Mouse (Mus musculus) heart, embryonic 14.5 days (tissue): Measurements from ENCODE around the gene Rasgef1b. TPM values are rescaled to one million over a fixed set of nuclear protein-coding genes. Genes with fewer than 3 reads are reported as not detected.

Source experiments
- ATAC-seq: fragments of 200-750 bp; cut with Nextera tagmentation; 2 replicates; pipeline ENCODE4 v1.8.0; 2017; ENCODE audit warnings: low read depth, moderate TSS enrichment; ENCODE audit not compliant: insufficient number of reproducible peaks, insufficient read depth, low FRiP score
- H3K27ac ChIP-seq, 2 experiments: fragments of 200-500 bp in 1 of 2; fragments of 300-500 bp in 1 of 2; sonication (generic) in 1 of 2; replicated peaks in 1 of 2; 2 replicates each; pipeline ENCODE4 v1.5.1; 2012 to 2014; ENCODE audit warnings: low read depth in 2 of 2, low read length in 2 of 2, control low read depth in 1 of 2, mild to moderate bottlenecking in 1 of 2, mixed read lengths in 1 of 2; ENCODE audit not compliant: control insufficient read depth in 1 of 2, insufficient read depth in 1 of 2
- H3K27me3 ChIP-seq: fragments of 300-500 bp; sonication (generic); 2 replicates; pipeline ENCODE4 v1.6.1; 2014; ENCODE audit warnings: mild to moderate bottlenecking, low read length, control low read depth; ENCODE audit not compliant: control insufficient read depth, insufficient read depth
- H3K36me3 ChIP-seq: fragments of 300-500 bp; sonication (generic); 2 replicates; pipeline ENCODE4 v1.6.1; 2014; ENCODE audit warnings: mild to moderate bottlenecking, control low read depth, low read length, mixed read lengths; ENCODE audit not compliant: control insufficient read depth, insufficient read depth
- H3K4me1 ChIP-seq, 2 experiments: fragments of 200-500 bp in 1 of 2; fragments of 300-500 bp in 1 of 2; sonication (generic) in 1 of 2; 2 replicates each; pipeline ENCODE4 v1.6.1; 2012 to 2014; ENCODE audit warnings: low read length in 2 of 2, control low read depth in 1 of 2, mixed read lengths in 1 of 2; ENCODE audit not compliant: control insufficient read depth in 2 of 2, insufficient read depth in 2 of 2
- H3K4me2 ChIP-seq: fragments of 300-500 bp; sonication (generic); 2 replicates; pipeline ENCODE4 v1.6.1; 2014; ENCODE audit warnings: mild to moderate bottlenecking, low read length
- H3K4me3 ChIP-seq, 2 experiments: fragments of 200-500 bp in 1 of 2; fragments of 300-500 bp in 1 of 2; sonication (generic) in 1 of 2; 2 replicates each; pipeline ENCODE4 v1.5.1; 2012 to 2014; ENCODE audit warnings: low read length in 2 of 2, mild to moderate bottlenecking in 2 of 2, control low read depth in 1 of 2, low read depth in 1 of 2, moderate library complexity in 1 of 2; ENCODE audit not compliant: control insufficient read depth in 1 of 2, insufficient read depth in 1 of 2
- H3K9ac ChIP-seq: fragments of 300-500 bp; sonication (generic); 2 replicates; pipeline ENCODE4 v1.6.1; 2014; ENCODE audit warnings: mild to moderate bottlenecking, low read length
- H3K9me3 ChIP-seq: fragments of 300-500 bp; sonication (generic); 2 replicates; pipeline ENCODE4 v1.6.1; 2016; ENCODE audit warnings: low read length, control low read depth; ENCODE audit not compliant: control insufficient read depth
- whole genome bisulfite sequencing: fragments of 180-500 bp; shearing (Covaris S2); extraction: QIAGEN DNeasy Blood & Tissue Kit; methylation state at CpG from one replicate; pipeline ENCODE4 v1.1.7; 2014; 5-methylcytosine and 5-hydroxymethylcytosine counted together
- polyA plus RNA-seq: library from polyadenylated mRNA; unstranded; fragments of >200 nt; fragmentation: Nextera tagmentation; extraction: Ambion mirVana; gene quantifications from 2 replicates; pipeline ENCODE4 v1.2.1, GENCODE M21; 2014

Gene Rasgef1b
- polyA plus RNA-seq, 1 experiment from 2014 or later = 45.9 TPM

- WGBS = 89% methylated on average over 6 of the region's 6 CpGs
- ATAC-seq = no peak
- H3K9ac ChIP-seq = no peak overlapping the region
- H3K4me1 ChIP-seq = peaks cover 3 to 5% of the 10 kb centered on the region in 2 experiments
- no peaks in the 10 kb centered on the region for H3K27me3 ChIP-seq
- no peak overlapping the region for H3K4me2 ChIP-seq
- no peaks in the 10 kb centered on the region for H3K9me3 ChIP-seq
- no peaks in the 10 kb centered on the region for H3K36me3 ChIP-seq
- no peak overlapping the region for H3K27ac ChIP-seq
- H3K4me3 ChIP-seq = no peak overlapping the region
Observed at GRCm38 (mm10) chr5:99286575-99286974, 442.3 kb downstream of the Rasgef1b start.

GRCm38 (mm10) chr5:99286024-99286423, 442.8 kb downstream of the Rasgef1b start:
- Histone ChIP-seq H3K4me2 (no peak overlapping the region), H3K27ac (no peak overlapping the region), H3K4me3 (no peak overlapping the region), H3K9me3 (no peaks in the 10 kb centered on the region), H3K27me3 (no peaks in the 10 kb centered on the region), H3K4me1 (no peaks in the 10 kb centered on the region), H3K36me3 (no peaks in the 10 kb centered on the region), H3K9ac (no peak overlapping the region)
- no peak for ATAC-seq
- 89% methylated on average over 6 of the region's 6 CpGs for WGBS

- H3K9ac ChIP-seq = no peak overlapping the region
- ATAC-seq = no peak
- no peaks in the 10 kb centered on the region for H3K9me3 ChIP-seq
- H3K27me3 ChIP-seq = no peaks in the 10 kb centered on the region
- no peak overlapping the region for H3K4me2 ChIP-seq
- H3K27ac ChIP-seq = no peak overlapping the region
- no peaks in the 10 kb centered on the region for H3K36me3 ChIP-seq
- no peaks in the 10 kb centered on the region for H3K4me1 ChIP-seq
- 84% methylated on average over 7 of the region's 7 CpGs for WGBS
- H3K4me3 ChIP-seq = no peak overlapping the region
Observed at GRCm38 (mm10) chr5:99284369-99284768, 444.5 kb downstream of the Rasgef1b start.

GRCm38 (mm10) chr5:99283636-99284035, 445.2 kb downstream of the Rasgef1b start:
- no peak overlapping the region for H3K4me2 ChIP-seq
- no peak for ATAC-seq
- 74% methylated on average over 3 of the region's 3 CpGs for WGBS
- no peaks in the 10 kb centered on the region for H3K4me1 ChIP-seq
- no peaks in the 10 kb centered on the region for H3K27me3 ChIP-seq
- no peaks in the 10 kb centered on the region for H3K36me3 ChIP-seq
- no peak overlapping the region for H3K9ac ChIP-seq
- H3K27ac ChIP-seq = no peak overlapping the region
- no peaks in the 10 kb centered on the region for H3K9me3 ChIP-seq
- H3K4me3 ChIP-seq = no peak overlapping the region

- Histone ChIP-seq H3K27me3 (no peaks in the 10 kb centered on the region), H3K4me2 (no peak overlapping the region), H3K36me3 (no peaks in the 10 kb centered on the region), H3K9me3 (no peaks in the 10 kb centered on the region), H3K9ac (no peak overlapping the region), H3K4me3 (no peak overlapping the region), H3K4me1 (no peaks in the 10 kb centered on the region), H3K27ac (no peak overlapping the region)
- WGBS = 83% methylated on average over 5 of the region's 5 CpGs
- no peak for ATAC-seq
Observed at GRCm38 (mm10) chr5:99280536-99280935, 448.3 kb downstream of the Rasgef1b start.

GRCm38 (mm10) chr5:99279016-99279757, 449.7 kb downstream of the Rasgef1b start:
- H3K4me1 ChIP-seq = peaks cover 2 to 4% of the 10 kb centered on the region in 2 experiments; a peak in 2 of 4 replicates
- ATAC-seq = no peak
- H3K36me3 ChIP-seq = no peaks in the 10 kb centered on the region
- H3K4me3 ChIP-seq = no peak overlapping the region
- no peaks in the 10 kb centered on the region for H3K27me3 ChIP-seq
- no peak overlapping the region for H3K9ac ChIP-seq
- H3K9me3 ChIP-seq = no peaks in the 10 kb centered on the region
- no peak overlapping the region for H3K27ac ChIP-seq
- H3K4me2 ChIP-seq = no peak overlapping the region
- 71% methylated on average over 9 of the region's 9 CpGs for WGBS

- no peak for ATAC-seq
- WGBS = 75% methylated on average over 8 of the region's 8 CpGs
- H3K4me3 ChIP-seq = no peak overlapping the region
Observed at GRCm38 (mm10) chr5:99278364-99278763, 450.5 kb downstream of the Rasgef1b start.

GRCm38 (mm10) chr5:99277536-99277935, 451.3 kb downstream of the Rasgef1b start:
- H3K4me1 ChIP-seq = peaks cover 5 to 8% of the 10 kb centered on the region in 2 experiments; a peak in 3 of 4 replicates
- 91% methylated on average over 9 of the region's 9 CpGs for WGBS
- H3K36me3 ChIP-seq = no peaks in the 10 kb centered on the region
- no peaks in the 10 kb centered on the region for H3K9me3 ChIP-seq
- H3K4me3 ChIP-seq = no peak overlapping the region
- no peak overlapping the region for H3K27ac ChIP-seq
- no peak overlapping the region for H3K9ac ChIP-seq
- no peak for ATAC-seq
- no peak overlapping the region for H3K4me2 ChIP-seq
- H3K27me3 ChIP-seq = no peaks in the 10 kb centered on the region

More at GRCm38 (mm10) chr5:99278364-99278763, 450.5 kb downstream of the Rasgef1b start:
- no peak overlapping the region for H3K27ac ChIP-seq
- H3K9ac ChIP-seq = no peak overlapping the region
- H3K36me3 ChIP-seq = no peaks in the 10 kb centered on the region
- H3K27me3 ChIP-seq = no peaks in the 10 kb centered on the region
- no peaks in the 10 kb centered on the region for H3K9me3 ChIP-seq
- H3K4me1 ChIP-seq = peaks cover 5 to 8% of the 10 kb centered on the region in 2 experiments; a peak in 3 of 4 replicates
- no peak overlapping the region for H3K4me2 ChIP-seq
